Mouse (Mus musculus) forebrain, embryonic 16.5 days (tissue): ENCODE measurements at regions not wholly inside any gene's neighbourhood (a gene's known extent, or its start where the extent isn't known, plus 50 kb on each side); places are given as distances from the start of the nearest gene placed in this dataset.
"Not testable (repeated sequence)": the region's sequence is repeated elsewhere in the genome, so short reads cannot be mapped to it uniquely, and the experiment has no call there.

ENCODE experiments used
- ATAC-seq: fragments of 200-750 bp; cut with Nextera tagmentation; 2 replicates; pipeline ENCODE4 v1.8.0; 2017; ENCODE audit warnings: mild to moderate bottlenecking, moderate library complexity
- H3K27ac ChIP-seq: fragments of 300-500 bp; sonication (generic); 2 replicates; pipeline ENCODE4 v1.5.1; 2014; ENCODE audit warnings: low read length, control low read depth
- H3K27me3 ChIP-seq: fragments of 300-500 bp; sonication (generic); replicated peaks from 2 replicates; pipeline ENCODE4 v1.6.1; 2014; ENCODE audit warnings: low read length; ENCODE audit not compliant: control insufficient read depth, insufficient read depth
- H3K36me3 ChIP-seq: fragments of 300-500 bp; sonication (generic); 2 replicates; pipeline ENCODE4 v1.6.1; 2014; ENCODE audit not compliant: control insufficient read depth, insufficient read depth
- H3K4me1 ChIP-seq: fragments of 300-500 bp; sonication (generic); replicated peaks from 2 replicates; pipeline ENCODE4 v1.6.1; 2014; ENCODE audit warnings: low read length; ENCODE audit not compliant: control insufficient read depth, insufficient read depth
- H3K4me2 ChIP-seq: fragments of 300-500 bp; sonication (generic); 2 replicates; pipeline ENCODE4 v1.6.1; 2014; ENCODE audit warnings: mild to moderate bottlenecking, low read length, control low read depth
- H3K4me3 ChIP-seq: fragments of 300-500 bp; sonication (generic); replicated peaks from 2 replicates; pipeline ENCODE4 v1.5.1; 2014; ENCODE audit warnings: mild to moderate bottlenecking, low read length, control low read depth
- H3K9ac ChIP-seq: fragments of 300-500 bp; sonication (generic); replicated peaks from 2 replicates; pipeline ENCODE4 v1.6.1; 2014; ENCODE audit warnings: low read depth, low read length, control low read depth
- H3K9me3 ChIP-seq: fragments of 300-500 bp; sonication (generic); 2 replicates; pipeline ENCODE4 v1.6.1; 2016; ENCODE audit warnings: low read length; ENCODE audit not compliant: control insufficient read depth
- WGBS: fragments of 180-500 bp; shearing (Covaris S2); extraction: QIAGEN DNeasy Blood & Tissue Kit; methylation state at CpG from one replicate; pipeline ENCODE4 v1.1.7; 2014; 5-methylcytosine and 5-hydroxymethylcytosine counted together

DNA sequence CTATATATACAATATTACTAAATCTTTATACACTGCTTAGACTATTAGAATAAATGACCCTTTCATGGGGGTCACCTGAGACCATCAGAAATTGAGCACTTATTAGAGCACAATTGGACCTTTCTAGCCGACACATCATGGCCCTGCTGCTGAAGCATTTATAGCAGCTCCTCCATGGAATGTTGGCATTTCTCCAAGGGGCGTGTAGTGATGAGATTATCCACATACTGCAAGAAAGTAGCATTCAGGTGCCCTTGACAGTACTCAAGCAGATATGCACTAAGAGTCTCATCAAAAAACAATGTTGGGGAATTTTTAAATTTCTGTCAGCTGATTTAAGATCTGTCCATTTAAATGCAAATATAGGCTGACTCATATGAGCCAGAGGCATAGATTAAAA lies 178.4 kb downstream of the Teddm3 start:
- no peaks in the 10 kb centered on the region for H3K27me3 ChIP-seq
- H3K9ac ChIP-seq, result no peak overlapping the region
- H3K36me3 ChIP-seq, result no peaks in the 10 kb centered on the region
- H3K4me2 ChIP-seq, result no peak overlapping the region
- H3K4me3 ChIP-seq, result no peak overlapping the region
- WGBS, result 22% methylated on average over 2 of the region's 2 CpGs
- H3K9me3 ChIP-seq, result no peaks in the 10 kb centered on the region
- no peak for ATAC-seq
- no peaks in the 10 kb centered on the region for H3K4me1 ChIP-seq
- no peak overlapping the region for H3K27ac ChIP-seq

GRCm38 (mm10) chr16:20972442-20972841 lies 181.4 kb downstream of the Teddm3 start:
- Histone ChIP-seq H3K9me3 (no peaks in the 10 kb centered on the region), H3K27ac (no peak overlapping the region), H3K36me3 (no peaks in the 10 kb centered on the region), H3K27me3 (no peaks in the 10 kb centered on the region), H3K4me1 (no peaks in the 10 kb centered on the region), H3K4me3 (no peak overlapping the region), H3K4me2 (no peak overlapping the region), H3K9ac (no peak overlapping the region)
- ATAC-seq, result no peak

GRCm38 (mm10) chr16:20958905-20959304 lies 194.9 kb downstream of the Teddm3 start:
- Histone ChIP-seq H3K4me2 (peak overlapping the region; percentile 39), H3K36me3 (no peaks in the 10 kb centered on the region), H3K9me3 (no peaks in the 10 kb centered on the region), H3K27ac (no peak overlapping the region), H3K27me3 (no peaks in the 10 kb centered on the region), H3K4me3 (no peak overlapping the region), H3K4me1 (peaks cover 7% of the 10 kb centered on the region; the same call in 1 of the 2 replicates), H3K9ac (no peak overlapping the region)
- ATAC-seq, result peak; percentile 61
- 29% methylated on average over 10 of the region's 10 CpGs for whole genome bisulfite sequencing

DNA sequence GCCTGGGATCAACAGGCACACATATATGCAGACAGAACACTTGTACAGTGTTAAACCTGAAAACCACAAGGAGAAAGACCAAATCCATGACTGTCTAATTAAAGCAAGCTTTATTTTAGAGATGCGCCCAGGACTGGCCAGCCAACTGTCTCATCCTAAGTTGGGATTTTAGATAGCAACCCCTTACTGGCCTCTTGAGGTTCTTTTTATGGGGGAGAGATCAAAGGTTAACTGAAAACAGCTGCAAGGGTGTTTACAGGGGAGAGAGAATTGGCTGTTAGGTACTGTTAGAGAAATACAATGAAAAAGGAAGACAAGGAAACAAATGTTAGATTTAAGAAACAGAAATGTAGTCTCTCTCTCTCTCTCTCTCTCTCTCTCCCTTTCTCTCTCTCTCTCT lies 202.4 kb upstream of the Thpo start:
- ATAC-seq, result no peak
- no peaks in the 10 kb centered on the region for H3K9me3 ChIP-seq
- H3K27ac ChIP-seq, result no peak overlapping the region
- WGBS, result 86% methylated on average over 1 of the region's 1 CpGs
- no peak overlapping the region for H3K4me2 ChIP-seq
- no peak overlapping the region for H3K4me3 ChIP-seq
- H3K4me1 ChIP-seq, result no peaks in the 10 kb centered on the region
- no peaks in the 10 kb centered on the region for H3K36me3 ChIP-seq
- no peaks in the 10 kb centered on the region for H3K27me3 ChIP-seq
- no peak overlapping the region for H3K9ac ChIP-seq

DNA sequence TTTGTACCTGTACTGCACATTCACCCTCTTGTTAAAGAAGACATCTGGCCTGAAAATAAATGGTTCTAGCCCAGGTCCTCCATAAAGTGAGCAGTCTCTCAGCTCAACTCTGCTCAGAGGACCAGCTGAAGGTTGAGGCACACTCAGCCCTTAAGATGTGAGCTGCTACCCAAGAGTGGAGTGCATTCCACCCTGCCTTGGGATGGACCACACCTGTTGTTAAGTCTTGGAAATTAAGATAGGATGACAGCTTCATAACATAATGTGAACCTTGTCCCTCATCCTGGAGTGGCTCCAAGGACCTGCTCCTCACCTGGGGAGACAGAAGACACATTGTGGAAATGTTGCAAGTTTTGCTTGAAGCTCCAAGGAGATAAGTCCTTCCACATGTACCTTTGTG lies 200.5 kb upstream of the Thpo start:
- H3K27ac ChIP-seq, H3K4me1 ChIP-seq, H3K9ac ChIP-seq, H3K27me3 ChIP-seq, H3K4me3 ChIP-seq, H3K9me3 ChIP-seq, H3K36me3 ChIP-seq, ATAC-seq, H3K4me2 ChIP-seq: not testable (repeated sequence)

GRCm38 (mm10) chr16:20930003-20930402 lies 195.7 kb upstream of the Thpo start:
- not testable (repeated sequence) for ATAC-seq, H3K4me3 ChIP-seq, H3K9ac ChIP-seq

DNA sequence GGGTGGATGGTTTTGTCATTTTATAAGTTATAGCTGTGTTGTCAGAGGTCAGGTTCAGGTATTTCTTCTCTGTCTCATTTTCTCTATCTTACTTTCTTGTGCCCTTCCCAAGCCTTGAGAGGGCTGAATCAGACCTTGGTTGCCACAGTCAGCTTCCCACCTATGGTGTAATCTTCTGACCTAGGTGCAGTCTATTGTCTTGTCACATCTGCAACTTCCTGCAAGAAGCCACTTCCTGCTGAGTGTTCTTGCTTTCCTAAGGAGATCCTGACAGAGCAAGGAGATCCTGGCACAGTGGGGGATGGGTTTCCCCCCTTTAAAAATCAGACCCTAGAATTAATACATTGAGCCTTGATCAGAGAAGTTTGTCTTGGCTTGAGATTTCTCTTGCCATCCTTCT lies 191.5 kb upstream of the Thpo start:
- not testable (repeated sequence) for H3K4me2 ChIP-seq, H3K9me3 ChIP-seq, H3K4me1 ChIP-seq, H3K36me3 ChIP-seq, ATAC-seq, H3K9ac ChIP-seq, H3K4me3 ChIP-seq, H3K27me3 ChIP-seq, H3K27ac ChIP-seq

More at GRCm38 (mm10) chr16:20930003-20930402, 195.7 kb upstream of the Thpo start:
- H3K4me1 ChIP-seq, H3K4me2 ChIP-seq, H3K27ac ChIP-seq, H3K36me3 ChIP-seq, H3K27me3 ChIP-seq, H3K9me3 ChIP-seq: not testable (repeated sequence)
- 88% methylated on average over 5 of the region's 5 CpGs for WGBS

- not testable (repeated sequence) for H3K27me3 ChIP-seq, H3K4me2 ChIP-seq, H3K9me3 ChIP-seq, H3K27ac ChIP-seq, H3K4me3 ChIP-seq, ATAC-seq, H3K4me1 ChIP-seq, H3K9ac ChIP-seq, H3K36me3 ChIP-seq
- WGBS, result 89% methylated on average over 3 of the region's 3 CpGs
Measured at GRCm38 (mm10) chr16:20910864-20911263, 176.6 kb upstream of the Thpo start.

- 46% methylated on average over 16 of the region's 18 CpGs for WGBS
- H3K9me3 ChIP-seq, H3K4me3 ChIP-seq, H3K4me2 ChIP-seq, H3K9ac ChIP-seq, H3K27ac ChIP-seq, H3K36me3 ChIP-seq, H3K27me3 ChIP-seq, H3K4me1 ChIP-seq: not testable (repeated sequence)
- ATAC-seq, result peak; percentile 75
Measured at GRCm38 (mm10) chr16:20908467-20909351, 174.4 kb upstream of the Thpo start.

- Histone ChIP-seq H3K4me2 (no peak overlapping the region), H3K9me3 (no peaks in the 10 kb centered on the region), H3K27me3 (no peaks in the 10 kb centered on the region), H3K4me1 (no peaks in the 10 kb centered on the region), H3K27ac (no peak overlapping the region), H3K36me3 (no peaks in the 10 kb centered on the region), H3K4me3 (no peak overlapping the region), H3K9ac (no peak overlapping the region)
- ATAC-seq, result no peak
- WGBS, result 57% methylated on average over 2 of the region's 2 CpGs
Measured at GRCm38 (mm10) chr16:20895734-20896133, 161.4 kb upstream of the Thpo start.
